Mouse (Mus musculus): ENCODE results near the gene Trim65.

The Trim65 gene

DNA sequence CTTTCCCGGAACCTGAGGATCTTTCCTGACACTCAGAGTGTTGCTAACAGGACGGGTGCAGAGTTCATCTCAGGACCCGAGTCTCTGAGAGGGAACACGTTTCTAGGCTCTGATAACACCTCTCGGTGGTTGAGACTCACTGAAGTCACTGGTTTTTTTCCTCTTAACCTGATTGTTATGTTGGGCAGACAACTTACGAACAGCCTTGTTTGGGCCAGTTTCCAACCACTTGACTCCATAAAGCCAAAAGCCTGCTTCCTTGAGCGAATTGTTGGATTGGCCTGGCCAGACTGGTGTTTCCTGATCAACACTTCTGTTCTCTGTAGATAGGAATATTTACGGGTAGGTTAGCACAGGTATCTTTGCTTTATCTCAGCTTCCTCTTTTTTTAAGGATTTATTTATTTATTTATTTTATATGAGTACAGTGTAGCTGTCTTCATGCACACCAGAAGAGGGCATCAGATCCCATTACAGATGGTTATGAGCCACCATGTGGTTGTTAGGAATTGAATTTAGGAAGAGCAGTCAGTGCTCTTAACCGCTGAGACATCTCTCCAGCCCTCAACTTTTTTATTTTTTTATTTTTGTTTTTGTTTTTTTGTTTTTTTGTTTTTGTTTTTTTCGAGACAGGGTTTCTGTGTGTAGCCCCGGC lies 42.1 kb downstream of the Trim65 start:
- DNase-seq (ENCODE audit: low spot score in 2 of 2) = no peak

DNA sequence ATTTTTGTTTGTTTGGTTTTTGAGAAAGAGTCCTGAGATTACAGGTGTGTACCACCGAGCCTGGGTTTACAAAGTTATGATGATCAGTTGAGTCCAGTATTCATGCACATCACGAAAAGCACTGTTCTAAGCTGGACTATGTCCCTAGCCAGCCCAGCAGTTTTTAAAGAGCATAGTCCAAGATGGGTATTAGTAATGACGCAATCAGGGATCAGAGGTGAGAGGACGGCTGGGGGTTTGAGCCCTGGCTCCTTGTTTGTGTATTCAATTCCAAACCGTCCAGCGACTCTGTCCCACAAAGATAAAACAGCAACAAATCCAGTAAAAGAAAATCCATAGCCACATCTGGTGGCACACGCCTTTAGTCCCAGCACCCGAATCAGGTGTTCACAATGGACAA lies 42.7 kb downstream of the Trim65 start:
- no peak for DNase-seq (ENCODE audit: low spot score in 2 of 2)

DNA sequence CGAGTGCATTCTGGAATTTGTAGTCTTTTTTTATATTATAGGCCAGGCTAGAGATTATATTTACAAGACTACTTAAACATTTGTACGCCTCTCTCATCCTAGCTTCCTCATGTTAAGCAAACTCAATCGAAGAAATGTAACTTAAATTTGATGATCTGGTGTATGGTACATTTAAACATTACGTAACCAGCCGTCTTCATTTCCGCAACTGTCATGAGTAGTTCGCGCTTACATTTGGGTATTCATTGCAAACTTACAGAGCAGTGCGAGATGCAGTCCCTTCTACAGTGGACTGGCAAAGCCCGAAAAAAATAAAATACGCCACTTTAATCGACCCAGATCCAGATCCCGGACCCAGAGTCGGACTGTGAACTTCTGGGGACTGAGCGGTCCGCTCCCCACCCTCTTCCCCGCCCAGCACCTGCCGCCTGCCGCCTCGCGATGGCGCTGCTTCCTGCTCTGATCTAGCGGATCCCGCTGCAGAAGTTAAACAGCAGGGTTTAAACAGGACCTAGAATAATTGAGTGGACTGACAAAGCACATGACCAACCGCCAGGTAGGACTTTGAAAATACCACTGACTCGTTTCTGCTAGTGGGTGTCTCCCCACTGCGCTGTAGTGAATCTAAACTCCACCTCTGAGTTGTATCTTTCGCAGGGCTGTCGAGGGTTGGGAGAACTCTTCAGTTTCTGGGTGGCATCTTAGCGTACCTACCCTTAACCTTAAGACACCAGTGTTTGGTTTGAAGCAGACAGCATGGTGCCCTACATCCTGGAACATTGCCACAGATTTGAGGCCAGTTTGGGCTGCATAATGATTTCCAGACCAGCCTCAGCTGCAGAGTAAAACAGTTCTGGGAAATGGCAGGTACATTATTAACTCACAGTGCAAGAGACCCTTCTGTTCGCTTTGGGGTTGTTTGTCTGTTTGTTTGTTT lies 43.5 kb downstream of the Trim65 start:
- peak; percentile 70 for DNase-seq (ENCODE audit: low spot score in 2 of 2)

DNA sequence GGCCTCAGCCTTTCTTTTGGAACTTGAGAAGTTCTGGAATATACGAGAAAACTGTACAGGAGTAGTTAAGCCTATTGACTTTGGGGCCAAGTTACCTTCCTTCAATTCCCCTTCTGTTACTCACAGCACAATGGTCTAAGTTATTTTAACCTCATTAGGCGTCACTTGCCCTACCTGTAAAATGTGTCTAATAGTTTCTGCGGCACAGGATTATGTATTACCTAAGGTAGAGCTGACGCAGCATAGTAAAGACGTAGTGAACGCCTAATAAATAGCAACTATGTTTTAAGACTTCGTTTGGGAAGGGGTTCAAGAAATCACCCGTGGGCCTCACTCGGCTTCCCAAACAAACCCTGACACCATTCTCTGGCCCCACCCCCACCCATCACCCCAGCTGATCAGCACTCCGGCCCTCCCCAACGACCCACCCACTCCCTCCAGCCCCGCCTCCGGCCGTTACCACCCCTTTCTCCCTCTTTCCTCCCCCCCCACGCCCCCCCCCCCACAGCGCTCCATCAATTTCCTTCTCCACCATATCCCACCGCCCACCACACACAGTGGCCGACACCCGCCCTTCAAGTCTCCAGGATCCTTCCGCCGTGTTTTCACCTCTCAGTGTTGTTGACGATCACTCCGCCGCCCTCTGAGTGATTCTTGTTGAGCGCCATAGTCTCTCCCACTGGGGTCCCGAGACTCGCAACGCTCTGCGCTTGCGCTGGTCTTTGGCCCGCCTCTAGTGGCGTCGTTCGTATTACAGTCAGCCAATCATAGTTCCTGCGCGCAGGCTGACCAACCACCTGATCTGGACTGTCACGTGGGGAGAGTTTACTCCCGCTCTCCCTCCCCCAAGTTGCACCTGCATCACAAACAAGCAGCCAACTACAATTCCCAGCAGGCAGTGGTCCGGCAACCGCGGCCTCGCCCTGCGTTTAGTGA lies 44.4 kb downstream of the Trim65 start, which contains the start of gene Wbp2:
Gene Wbp2, minus strand, starts transcription at position 738 of the 936 bp plus-strand sequence.
- DNase-seq (ENCODE audit: low spot score in 2 of 2) = peak; percentile 99

DNA sequence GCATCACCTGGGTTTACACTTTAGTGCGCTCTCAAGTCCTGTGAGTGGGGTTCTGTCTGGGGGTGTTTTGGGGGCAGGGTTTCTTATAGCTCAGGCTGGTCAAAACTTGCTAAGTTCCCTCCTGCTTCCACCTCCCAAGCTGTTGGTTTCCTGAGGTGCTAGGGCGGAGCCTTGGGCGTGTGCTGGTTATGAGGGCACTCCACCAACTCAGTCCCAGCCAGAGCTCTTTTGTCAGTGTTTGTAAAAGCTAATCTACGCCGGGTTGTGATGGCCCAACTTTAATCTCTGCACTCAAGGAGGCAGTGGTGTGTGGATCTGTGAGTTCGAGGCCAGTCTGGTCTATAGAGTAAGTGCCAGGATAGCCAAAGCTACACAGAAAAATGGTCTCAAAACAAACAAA lies 46.8 kb downstream of the Trim65 start:
- no peak for DNase-seq (ENCODE audit: low spot score in 2 of 2)

DNA sequence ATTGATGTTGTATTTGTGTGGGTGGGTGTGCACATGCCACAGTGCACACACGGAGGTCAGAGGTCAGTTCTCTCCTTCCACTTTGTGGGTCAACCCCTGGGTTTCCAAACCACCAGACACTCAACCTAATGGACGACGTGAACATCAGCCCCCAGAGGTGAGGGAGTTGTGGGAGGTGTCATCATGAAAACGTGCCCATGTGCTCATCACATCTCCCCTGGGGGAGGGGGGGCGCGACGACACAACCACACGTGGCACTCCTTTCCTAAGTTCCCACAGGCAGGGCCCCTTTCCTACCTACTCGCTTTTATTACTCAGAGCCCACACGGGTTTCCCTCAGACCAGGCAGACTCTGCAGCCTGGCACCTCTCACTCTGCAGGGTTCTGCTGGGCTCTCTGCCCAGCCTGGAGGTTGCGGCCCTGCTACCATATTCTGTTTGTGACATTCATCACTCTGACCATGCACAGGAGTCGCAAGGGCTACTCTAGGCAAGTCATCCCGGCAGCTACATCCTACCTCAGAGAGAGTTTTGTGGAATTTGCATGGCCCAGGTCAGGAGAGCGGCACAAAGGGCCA lies 47.7 kb downstream of the Trim65 start:
- DNase-seq (ENCODE audit: low spot score in 2 of 2) = no peak

DNA sequence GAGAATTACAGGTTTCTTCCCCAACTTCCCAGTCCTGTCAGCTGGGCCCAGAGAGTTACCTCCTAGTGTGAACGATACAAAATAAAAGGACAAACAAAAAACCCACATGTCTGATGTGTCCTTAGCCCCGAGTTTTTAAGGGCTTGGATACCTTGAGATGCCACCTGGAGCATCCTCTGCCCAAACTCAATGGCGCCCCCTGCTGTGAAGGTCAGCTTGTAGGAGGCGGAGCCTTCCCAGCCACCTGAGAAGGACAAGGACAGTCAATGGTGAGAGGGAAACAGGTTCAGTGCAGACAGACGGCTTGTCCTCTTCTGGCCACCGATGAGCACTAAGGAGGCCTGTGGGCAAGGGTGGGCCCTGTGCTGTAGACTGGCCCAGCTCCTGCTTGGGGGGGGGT lies 49.8 kb downstream of the Trim65 start:
- DNase-seq (ENCODE audit: low spot score in 2 of 2) = no peak

DNA sequence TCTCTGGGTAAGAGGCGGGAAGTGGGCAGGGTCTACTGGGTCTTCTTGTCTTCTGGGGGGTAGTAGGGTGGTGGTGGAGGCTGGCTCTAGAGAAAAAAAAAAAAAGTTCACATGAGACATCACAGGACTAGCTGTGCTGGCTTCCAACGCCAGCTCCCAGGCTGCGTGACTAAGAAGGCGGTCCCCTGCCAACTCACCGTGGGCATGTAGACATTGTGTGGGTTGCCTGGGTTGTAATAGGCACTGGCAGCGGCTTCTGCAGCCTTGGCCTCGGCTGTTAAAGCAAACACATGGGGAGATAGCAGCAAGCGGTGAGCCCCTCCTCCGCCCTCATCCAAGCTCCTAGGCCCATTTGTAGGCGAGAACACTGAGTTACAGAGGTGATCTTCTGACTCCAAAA lies 51.4 kb downstream of the Trim65 start:
- DNase-seq (ENCODE audit: low spot score in 2 of 2) = peak; percentile 79 to 87

DNA sequence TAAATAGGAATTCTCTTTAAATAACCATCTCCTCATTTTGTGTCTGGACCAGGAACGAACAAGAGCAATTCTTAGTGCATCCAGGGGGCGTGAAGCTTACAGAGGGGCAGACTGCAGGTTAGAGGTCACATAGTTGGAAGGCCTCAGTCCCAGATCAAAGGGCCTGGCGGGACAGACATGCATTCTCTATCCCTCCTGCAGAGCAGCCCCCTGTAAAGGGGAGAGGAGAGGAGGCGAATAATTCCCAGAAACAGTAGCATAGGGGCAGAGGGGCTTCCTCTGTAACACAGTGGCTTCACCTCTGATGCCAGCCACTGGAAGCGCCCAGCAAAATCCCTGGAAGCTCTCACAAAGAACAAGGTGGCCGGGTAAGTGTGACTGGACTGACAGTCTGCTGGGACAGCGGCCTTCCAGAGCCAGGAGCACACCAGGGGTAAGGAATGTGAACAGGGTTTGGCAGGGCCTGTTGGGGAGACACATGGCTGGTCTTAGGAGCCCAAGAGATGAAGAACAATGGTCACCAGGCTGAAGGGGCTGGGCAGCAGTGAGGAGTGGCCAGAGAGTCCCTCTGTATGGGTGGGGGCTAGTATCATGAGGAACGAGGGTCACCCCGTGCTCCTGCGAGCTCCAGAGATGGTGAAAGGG lies 52.1 kb downstream of the Trim65 start:
- no peak for DNase-seq (ENCODE audit: low spot score in 2 of 2)

DNA sequence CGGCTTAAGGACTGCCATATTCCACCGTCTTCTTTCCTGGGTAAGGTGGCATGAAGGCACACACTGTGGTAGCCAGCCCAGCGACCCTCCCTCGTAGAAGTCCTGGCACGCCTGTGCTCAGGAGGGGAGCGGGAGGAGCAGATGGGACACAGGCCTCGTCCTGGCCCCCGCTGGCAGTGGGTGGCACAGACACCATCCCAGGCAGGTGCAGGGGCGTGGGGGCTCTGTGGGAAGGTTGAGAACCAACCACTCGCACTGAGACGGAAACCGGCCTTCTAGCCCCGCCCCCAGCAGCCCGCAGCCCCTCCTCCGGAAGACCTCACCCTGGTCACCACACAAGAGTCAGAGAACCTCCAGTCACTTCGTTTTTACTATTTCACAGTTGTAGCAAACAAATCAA lies 52.7 kb downstream of the Trim65 start:
- DNase-seq (ENCODE audit: low spot score in 2 of 2) = no peak

DNA sequence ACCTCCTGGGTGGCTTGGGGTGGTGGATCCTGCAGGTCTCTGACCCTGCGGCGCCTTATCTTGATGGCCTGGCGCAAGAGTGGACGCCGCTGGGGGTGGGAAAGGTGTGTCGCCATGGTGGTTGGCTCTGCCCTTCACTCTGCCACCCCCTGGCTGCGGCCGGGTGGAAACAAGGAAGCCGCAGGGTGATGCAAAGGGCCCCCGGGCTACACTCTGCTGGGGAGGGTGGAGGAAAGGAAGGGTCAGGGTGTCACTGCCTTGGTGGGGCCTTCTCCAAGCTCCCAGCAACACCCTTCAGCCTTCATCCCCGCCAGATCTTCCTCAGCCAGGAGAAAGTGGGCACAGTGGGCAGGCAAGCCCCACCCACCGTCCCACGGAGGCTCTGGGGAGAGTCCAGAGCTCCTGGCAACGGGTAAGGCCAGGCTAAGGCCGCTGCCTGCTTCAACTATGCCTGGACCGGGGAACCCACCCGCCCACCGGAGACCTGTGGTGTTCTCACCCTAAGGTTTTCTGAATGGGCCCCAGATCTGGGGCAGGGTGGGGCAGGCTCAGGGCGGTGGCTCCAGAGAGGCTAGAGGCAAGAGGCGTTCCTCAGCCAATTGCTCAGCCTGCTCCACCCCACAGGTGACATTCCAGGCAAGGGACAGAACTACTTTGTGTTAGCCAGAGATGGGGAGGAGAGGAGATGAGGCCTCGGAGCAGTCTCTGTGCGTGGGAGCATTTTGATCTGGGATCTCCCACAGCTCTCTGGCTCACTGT lies 53.3 kb downstream of the Trim65 start, which contains the start of gene Unc13d:
Gene Unc13d, minus strand, starts transcription at position 516 of the 759 bp plus-strand sequence.
- no peak for DNase-seq (ENCODE audit: low spot score in 2 of 2)

DNA sequence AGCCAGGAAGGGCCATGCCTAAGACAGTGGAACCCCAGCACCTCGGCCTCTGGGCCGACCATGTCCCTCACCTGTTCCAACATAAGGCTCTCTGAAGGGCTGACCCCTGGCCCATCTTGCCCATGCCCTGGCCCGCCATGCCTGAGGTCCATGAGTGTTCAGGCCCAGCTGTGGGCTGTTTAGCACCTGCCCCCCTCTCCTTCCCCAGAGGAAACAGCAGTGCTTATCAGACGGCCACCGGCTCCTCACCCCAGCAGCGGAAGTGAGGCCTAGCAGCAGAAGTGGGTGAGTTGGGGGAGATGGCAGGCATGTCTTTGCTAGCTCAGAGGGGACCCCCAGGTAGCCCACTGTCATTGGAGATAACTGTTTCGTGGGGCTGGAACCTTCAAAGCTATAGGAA lies 54.1 kb downstream of the Trim65 start:
- DNase-seq (ENCODE audit: low spot score in 2 of 2) = no peak

DNA sequence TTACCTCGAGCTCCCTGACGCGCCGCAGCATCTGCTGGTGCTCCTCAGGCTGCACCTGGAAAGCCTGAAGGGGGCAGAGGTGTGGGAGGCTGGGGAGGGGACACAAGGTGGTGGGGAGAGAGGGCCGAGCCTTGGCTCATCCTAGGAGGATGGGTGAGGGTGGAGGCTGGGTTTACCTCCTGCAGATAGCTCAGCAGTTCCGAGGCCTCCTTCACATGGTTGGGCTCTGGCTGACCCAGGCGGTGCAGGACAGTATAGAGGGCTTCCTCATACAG lies 54.7 kb downstream of the Trim65 start:
- DNase-seq (ENCODE audit: low spot score in 2 of 2) = no peak

DNA sequence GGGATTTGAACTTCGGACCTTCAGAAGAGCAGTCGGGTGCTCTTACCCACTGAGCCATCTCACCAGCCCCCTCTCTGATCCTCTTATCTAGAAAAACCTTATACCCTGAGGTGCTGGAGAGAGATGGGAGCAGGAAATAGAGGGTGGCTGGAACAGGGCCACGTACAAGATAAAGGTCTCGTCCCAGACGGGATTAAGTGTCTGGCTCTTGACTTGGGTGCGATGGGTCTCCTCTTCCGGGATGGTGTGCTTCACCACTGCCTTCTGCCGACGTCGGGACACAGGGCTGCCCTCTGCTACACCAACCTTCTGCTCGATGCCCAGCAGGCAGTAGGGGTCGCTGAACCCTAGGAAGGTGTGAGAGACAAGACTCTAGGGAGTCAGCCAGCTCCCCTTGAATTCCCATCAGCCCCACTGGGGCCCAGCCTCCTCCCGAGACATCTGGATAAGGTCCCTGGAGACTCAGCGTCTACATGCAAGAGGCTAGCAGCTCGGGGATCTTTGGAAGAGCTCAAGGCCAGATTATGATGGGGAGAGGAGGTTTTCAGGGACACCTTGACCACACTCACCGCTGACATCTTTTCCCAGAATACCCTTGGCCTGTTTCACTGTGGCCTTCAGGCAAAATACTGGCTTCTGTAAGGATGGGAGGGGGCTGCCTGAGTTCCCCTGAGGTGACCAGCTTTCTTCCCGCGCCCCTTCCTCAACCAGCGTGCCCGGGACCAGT lies 55.2 kb downstream of the Trim65 start:
- no peak for DNase-seq (ENCODE audit: low spot score in 2 of 2)

DNA sequence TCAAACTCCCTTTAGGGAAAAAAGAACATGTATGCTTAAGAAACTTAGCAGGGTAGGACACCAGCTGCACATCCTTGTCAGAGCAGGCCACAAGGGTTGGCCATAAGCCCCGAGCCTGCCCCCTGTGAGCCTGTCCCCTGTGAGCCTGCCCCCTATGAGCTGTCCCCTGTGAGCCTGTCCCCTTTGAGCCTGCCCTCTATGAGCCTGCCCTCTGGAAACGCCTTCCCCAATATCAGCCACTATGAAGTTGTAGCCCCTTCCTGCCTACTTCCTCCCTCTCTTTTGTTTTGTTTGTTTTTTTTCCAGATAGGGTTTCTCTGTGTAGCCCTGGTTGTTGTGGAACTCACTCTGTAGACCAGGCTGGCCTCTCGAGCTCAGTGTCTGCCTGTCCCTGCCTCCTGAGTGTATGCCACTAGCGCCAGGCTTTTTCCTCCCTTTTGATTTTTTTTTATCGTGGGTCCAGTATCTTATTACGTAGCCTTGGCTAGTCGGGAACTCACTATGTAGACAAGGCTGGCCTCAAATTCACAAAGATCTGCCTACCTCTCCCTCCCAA lies 56.4 kb downstream of the Trim65 start:
- DNase-seq (ENCODE audit: low spot score in 2 of 2) = no peak

DNA sequence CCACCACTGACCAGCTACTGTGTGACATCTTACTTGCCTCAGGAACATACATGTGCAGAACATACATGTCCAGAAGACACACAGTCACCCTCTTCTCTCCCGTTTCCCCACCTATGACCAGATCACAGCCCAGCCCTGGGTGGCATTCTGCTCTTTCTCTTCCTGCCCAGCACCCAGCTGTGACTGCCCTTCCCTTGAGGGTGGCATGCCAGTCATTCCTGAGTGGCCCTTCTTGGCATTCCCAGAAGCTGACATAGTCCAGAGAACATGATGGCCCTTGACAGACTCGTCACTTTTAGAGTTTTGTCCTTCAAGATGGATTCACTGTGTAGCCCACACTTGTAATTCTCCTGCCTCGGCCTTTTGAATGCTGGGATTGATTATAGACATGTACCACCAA lies 58.3 kb downstream of the Trim65 start:
- DNase-seq (ENCODE audit: low spot score in 2 of 2) = no peak

Data from right cerebral cortex, postnatal 36 days (tissue).